ENCODE assay signal across 33 mouse cellular contexts in the genomic region with DNA sequence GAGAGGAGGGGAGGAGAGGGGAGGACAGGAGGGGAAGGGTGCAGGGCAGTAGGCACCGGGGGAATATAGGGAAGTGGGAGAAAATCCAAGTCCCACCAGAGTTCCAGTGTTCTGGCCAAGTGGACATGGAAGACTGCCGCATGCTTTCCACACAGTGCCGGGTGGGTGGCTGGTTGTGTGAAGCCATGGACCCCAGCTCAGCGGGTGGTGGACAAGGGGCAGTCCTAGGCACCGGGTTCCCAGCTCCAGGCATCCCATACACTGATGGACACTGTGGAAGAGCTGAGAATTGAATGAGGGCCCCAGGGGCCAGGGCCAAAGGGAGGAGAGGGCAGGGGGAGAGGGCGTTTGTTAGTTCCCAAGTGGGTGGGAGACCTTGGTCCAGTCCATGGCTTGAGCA.
"Had no signal": no experiment of that assay in that cellular context is flagged by ENCODE, and none has a peak within 500 bp of the region (broad histone marks: within the 10 kb centered on the region; RNA-seq: fewer than 3 reads in every experiment).

No protein-coding gene starts in this region.

- ATAC-seq: hindbrain, embryonic 16.5 days; hindbrain, postnatal 0 days; inflammation-experienced regulatory T-cells, adult 6 months; intestine, embryonic 15.5 days; intestine, embryonic 16.5 days; intestine, postnatal 0 days had no signal

- DNase-seq: heart, adult 2 months; heart, postnatal 10 days; heart, postnatal 14 days; heart, postnatal 36 days; kidney, adult 11 months; kidney, adult 18-20 months; kidney, adult 2 months; kidney, adult 8-10 months; kidney, adult 9 months; kidney, postnatal 10 days; kidney, postnatal 14 days; kidney, postnatal 25 days; kidney, postnatal 36 days; kidney, postnatal 4 days; layer of hippocampus, adult 9-11 months; layer of hippocampus, postnatal 36 days had no signal

- H3K36me3 ChIP-seq: heart, embryonic 10.5 days; heart, embryonic 12.5 days; heart, embryonic 13.5 days; heart, embryonic 15.5 days; hindbrain, embryonic 10.5 days; hindbrain, embryonic 12.5 days; hindbrain, embryonic 15.5 days; intestine, embryonic 15.5 days; kidney, embryonic 15.5 days had no signal

- H3K4me1 ChIP-seq: heart, embryonic 10.5 days; heart, embryonic 12.5 days; heart, embryonic 13.5 days; heart, embryonic 15.5 days; hindbrain, embryonic 12.5 days; hindbrain, embryonic 15.5 days; intestine, embryonic 15.5 days; kidney, embryonic 15.5 days had no signal

- H3K27ac ChIP-seq: heart, adult 2 months; heart, embryonic 10.5 days; heart, embryonic 13.5 days; heart, embryonic 15.5 days; hindbrain, embryonic 10.5 days; hindbrain, embryonic 12.5 days; hindbrain, embryonic 15.5 days; hindbrain, postnatal 0 days; intestine, embryonic 15.5 days; kidney, embryonic 15.5 days; kidney, postnatal 0 days; layer of hippocampus, adult 2 months had no signal

- H3K4me2 ChIP-seq: heart, embryonic 11.5 days; heart, embryonic 12.5 days; heart, embryonic 13.5 days; heart, embryonic 15.5 days; hindbrain, embryonic 12.5 days; hindbrain, embryonic 15.5 days; intestine, embryonic 15.5 days; kidney, embryonic 15.5 days had no signal

- H3K4me3 ChIP-seq: heart, adult 2 months; heart, embryonic 10.5 days; heart, embryonic 12.5 days; heart, embryonic 13.5 days; heart, embryonic 15.5 days; hindbrain, embryonic 10.5 days; hindbrain, embryonic 12.5 days; hindbrain, embryonic 15.5 days; intestine, embryonic 15.5 days; kidney, embryonic 15.5 days; layer of hippocampus, adult 2 months had no signal

- H3K9ac ChIP-seq: heart, embryonic 12.5 days; heart, embryonic 13.5 days; heart, embryonic 15.5 days; hindbrain, embryonic 12.5 days; hindbrain, embryonic 15.5 days; intestine, embryonic 15.5 days; kidney, embryonic 15.5 days had no signal

- H3K9me3 ChIP-seq: heart, embryonic 10.5 days; heart, embryonic 12.5 days; heart, embryonic 13.5 days; heart, embryonic 15.5 days; hindbrain, embryonic 10.5 days; hindbrain, embryonic 12.5 days; hindbrain, embryonic 15.5 days; intestine, embryonic 15.5 days; kidney, embryonic 15.5 days had no signal

- H3K27me3 ChIP-seq: heart, embryonic 12.5 days; heart, embryonic 13.5 days; heart, embryonic 15.5 days; hindbrain, embryonic 15.5 days; intestine, embryonic 15.5 days; kidney, embryonic 15.5 days had no signal
